Mouse (Mus musculus) cerebellum, adult 9-11 months (tissue): Measurements from ENCODE around the gene Pde4c.

Source experiments
- DNase-seq: peaks from one replicate; pipeline ENCODE4 v3.0.0; 2022

Gene Pde4c

GRCm38 (mm10) chr8:70754043-70754870, 30.7 kb downstream of the Pde4c start, which contains the start of gene Rab3a:
Gene Rab3a, plus strand, starts transcription at chr8:70754679.
- DNase-seq = peak; percentile 99

DNA sequence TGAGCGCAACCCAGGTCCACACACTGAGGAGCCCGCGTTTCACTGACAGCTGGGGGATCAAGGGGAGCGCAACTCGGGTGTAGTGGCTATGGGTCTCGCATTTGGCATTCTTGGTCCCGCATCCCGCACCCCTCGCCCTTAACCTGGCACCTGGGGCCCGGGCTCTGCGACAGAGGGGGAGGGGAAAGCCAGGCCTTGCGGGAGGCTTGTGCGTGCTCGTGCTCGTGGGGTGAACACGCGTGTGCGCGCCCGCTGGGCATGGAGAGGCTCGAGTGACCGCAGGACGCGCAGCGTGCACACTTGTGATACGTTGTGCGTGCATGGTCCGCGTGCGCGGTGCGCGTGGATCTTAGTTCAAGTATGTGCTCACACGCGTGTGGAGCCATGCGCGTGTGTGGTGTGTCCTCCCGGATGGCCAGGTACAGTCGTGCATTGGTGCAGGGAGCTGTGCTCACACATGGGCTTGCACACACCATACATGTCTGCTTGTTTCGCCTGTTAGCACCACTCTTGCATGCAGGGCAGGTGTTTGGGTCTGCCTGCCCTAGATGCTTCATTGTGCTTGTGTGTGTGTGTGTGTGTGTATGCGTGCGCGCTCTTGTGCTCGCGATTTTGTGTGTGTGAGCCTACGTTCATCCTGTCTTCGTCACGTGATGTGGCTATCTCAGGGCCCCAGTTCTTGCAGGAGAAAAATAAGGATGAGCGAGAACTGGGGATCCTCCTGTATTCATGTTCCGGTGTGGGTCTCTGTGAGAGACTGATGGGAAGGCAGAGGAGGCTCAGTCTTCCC, 31.5 kb downstream of the Pde4c start:
- peak; percentile 90 for DNase-seq

DNA sequence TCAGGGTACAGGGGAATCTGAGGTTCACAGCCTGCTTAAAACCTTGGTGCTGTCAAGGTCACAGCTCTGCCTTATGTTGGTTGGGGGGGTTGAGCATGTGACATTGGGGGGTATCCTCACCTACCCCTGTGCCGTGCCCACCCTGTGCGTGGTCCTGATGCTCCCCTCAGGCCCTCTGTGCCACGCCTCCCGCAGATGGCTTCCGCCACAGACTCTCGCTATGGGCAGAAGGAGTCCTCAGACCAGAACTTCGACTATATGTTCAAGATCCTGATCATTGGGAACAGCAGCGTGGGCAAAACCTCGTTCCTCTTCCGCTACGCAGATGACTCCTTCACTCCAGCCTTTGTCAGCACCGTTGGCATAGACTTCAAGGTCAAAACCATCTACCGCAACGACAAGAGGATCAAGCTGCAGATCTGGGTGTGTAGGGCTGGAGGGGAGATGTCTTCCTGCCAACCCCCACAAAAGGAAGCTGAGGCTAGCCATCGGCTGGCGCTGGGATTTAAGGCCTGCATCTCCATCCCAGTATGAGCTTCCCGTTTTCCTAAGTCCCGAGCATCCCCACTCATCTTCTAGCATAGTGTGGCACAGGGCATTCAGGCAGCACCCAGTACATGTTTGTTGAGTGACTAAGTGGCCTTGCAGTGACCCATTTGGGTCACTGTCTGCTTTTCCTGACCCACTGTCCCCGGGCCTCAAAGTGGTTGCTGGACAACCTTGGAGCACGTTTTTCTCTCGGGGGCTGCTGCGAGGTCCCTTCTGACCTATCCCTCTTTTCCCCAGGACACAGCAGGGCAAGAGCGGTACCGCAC, 32.3 kb downstream of the Pde4c start:
- DNase-seq = peak; percentile 66

DNA sequence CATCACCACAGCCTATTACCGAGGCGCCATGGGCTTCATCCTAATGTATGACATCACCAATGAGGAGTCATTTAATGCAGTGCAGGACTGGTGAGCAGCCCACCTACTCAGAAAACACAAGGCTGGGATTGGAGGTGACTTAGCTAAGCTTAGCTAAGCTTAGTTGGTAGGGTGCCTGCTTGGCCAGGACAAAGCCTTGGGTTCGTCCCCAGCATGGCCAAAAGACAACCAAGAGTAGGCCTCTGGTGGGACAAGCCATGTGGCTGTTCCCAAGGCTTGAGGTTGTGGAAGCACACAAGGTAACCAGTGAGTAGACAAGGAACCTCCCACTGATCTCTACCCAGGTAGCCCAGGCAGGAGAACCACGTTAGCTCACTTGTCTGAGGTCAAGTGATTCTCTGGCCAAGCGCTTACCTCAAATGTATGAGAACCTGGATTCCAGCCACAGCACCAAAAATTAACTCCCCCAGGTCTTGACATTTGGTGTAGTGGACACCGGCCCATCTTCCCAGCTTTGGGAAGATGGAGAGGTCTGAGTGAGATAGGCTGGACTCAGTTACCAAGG, 33.0 kb downstream of the Pde4c start:
- DNase-seq = peak; percentile 59

GRCm38 (mm10) chr8:70757523-70758307, 34.2 kb downstream of the Pde4c start:
- DNase-seq = peak; percentile 56

DNA sequence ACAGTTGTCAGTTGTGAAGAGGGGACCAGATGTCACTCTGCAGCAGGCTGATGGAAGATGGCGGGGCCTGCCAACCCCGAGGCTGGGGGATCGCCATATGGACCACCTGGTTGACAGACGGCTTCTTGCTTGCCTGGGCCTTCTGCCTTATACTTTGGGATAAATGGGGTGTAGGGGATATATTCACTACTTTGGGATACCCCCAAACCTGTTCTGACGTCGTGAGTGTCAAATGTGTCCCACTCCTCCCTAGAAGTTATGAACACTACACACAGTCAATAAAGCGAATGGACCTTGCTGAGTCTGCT, 34.7 kb downstream of the Pde4c start:
- no peak for DNase-seq

GRCm38 (mm10) chr8:70758616-70759561, 35.4 kb downstream of the Pde4c start:
- peak; percentile 74 for DNase-seq

- DNase-seq = no peak
These were observed 36.8 kb downstream of the Pde4c start for GRCm38 (mm10) chr8:70760350-70760749.

- DNase-seq = peak; percentile 99
These were observed 37.4 kb downstream of the Pde4c start, which contains the start of gene Mpv17l2 for GRCm38 (mm10) chr8:70760775-70761406. Gene Mpv17l2, minus strand, starts transcription at chr8:70760946.

DNA sequence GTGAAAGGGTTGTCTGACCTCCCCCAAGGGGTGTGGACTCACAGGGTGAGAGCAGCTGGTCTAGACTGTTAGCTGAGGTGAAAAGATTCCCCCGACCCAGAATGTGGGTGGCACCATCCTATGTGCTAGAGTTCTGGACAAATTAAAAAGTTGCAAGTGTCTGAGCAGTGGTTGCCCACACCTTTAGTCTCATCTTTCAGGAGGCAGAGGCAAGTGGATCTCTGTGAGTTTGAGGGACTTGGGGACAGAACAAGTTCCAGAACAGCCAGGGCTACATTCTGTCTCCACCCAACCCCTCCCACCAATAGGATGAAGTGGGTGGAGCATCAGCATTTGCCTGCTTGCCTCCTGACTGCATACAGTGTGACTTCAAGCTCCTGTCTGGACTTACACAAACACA, 38.6 kb downstream of the Pde4c start:
- peak; percentile 64 for DNase-seq

DNA sequence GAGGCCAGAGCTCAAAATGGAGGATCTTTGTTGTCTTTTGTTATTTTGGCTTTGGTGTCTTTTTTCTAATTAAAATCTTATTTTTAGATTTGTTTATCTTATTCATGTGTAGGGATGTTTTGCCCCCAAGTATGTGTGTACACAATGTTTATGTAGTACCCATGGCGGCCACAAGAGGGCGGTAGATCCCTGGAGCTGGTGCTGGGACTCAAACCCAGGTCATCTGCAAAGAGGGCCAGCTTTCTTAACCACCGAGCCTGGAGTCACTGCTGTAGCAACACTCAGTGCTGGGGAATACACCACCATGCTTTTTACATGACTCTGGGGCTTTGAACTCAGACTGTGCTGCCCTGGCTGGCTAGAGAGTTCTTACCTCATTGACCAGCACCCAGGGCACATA, 39.8 kb downstream of the Pde4c start:
- peak; percentile 68 for DNase-seq

GRCm38 (mm10) chr8:70764026-70764425, 40.5 kb downstream of the Pde4c start:
- peak; percentile 50 for DNase-seq

GRCm38 (mm10) chr8:70764676-70765075, 41.2 kb downstream of the Pde4c start:
- DNase-seq = no peak

DNA sequence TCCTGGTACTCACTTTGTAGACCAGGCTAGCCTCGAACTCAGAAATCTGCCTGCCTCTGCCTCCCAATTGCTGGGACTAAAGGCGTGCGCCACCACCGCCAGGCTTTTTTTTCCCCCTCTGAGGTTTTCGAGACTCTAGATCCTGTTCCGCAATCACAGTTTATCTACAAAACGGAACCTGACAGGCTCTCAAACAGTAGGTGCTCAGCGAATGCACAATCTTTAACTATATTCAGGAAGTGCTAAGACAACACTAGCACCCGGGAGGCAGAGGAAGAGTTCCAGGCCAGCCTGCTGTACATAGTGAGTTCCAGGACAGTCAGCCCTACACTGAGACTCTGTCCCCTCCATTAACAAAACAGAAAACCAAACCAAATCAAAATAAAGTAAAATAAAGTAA, 41.8 kb downstream of the Pde4c start:
- DNase-seq = no peak

GRCm38 (mm10) chr8:70765838-70766570, 42.5 kb downstream of the Pde4c start:
- DNase-seq = peak; percentile 49

- peak; percentile 84 for DNase-seq
These were observed 43.3 kb downstream of the Pde4c start for GRCm38 (mm10) chr8:70766571-70767440.

- peak; percentile 50 for DNase-seq
These were observed 44.0 kb downstream of the Pde4c start for GRCm38 (mm10) chr8:70767503-70767902.

DNA sequence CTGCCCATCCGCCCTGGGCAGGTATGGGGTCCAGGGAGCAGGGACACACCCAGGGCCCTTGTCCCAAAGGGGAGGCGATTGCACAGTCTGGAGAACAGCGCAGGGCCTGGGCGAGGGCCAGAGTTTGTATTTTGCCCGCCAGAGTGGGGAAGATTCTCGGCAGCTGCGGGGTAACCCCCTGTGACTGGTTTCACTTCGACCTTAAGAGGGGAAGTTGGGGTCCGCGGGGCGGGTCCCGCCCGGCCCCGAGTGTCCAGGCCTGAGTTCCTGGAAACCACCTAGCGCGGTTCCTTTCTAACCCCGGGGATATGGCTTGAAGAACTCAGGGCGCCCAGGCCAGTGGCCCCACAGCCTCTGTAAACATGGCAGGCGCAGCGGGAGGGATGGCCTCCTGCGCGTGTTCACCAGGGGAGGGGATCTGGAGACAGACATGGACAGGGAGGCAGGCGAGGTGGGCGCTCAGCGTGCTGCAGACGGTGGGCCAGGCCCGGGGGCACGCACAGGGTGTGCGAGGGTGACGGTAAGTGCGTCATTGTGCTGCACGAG, 44.8 kb downstream of the Pde4c start:
- DNase-seq = peak; percentile 67
